Mouse (Mus musculus) CH12.LX (cell line): ENCODE measurements at regions not wholly inside any gene's neighbourhood (a gene's known extent, or its start where the extent isn't known, plus 50 kb on each side); places are given as distances from the start of the nearest gene placed in this dataset.

Experiments
- CHD2 ChIP-seq: IDR thresholded peaks from 2 replicates; pipeline ENCODE4 v1.6.1; 2011; ENCODE audit warnings: low read length, improper control_type of control experiment
- CTCF ChIP-seq, 2 experiments: IDR thresholded peaks in 1 of 2; conservative IDR thresholded peaks in 1 of 2; 2 replicates each; pipeline ENCODE4 v1.5.1; 2011 to 2012; ENCODE audit warnings: low read depth in 2 of 2, low read length in 2 of 2, improper control_type of control experiment in 1 of 2, inconsistent platforms in 1 of 2, mild to moderate bottlenecking in 1 of 2, moderate library complexity in 1 of 2
- EP300 ChIP-seq: IDR thresholded peaks from 2 replicates; pipeline ENCODE4 v1.6.1; 2011; ENCODE audit warnings: low read length, improper control_type of control experiment
- ETS1 ChIP-seq: conservative IDR thresholded peaks from 2 replicates; pipeline ENCODE4 v1.6.1; 2012; ENCODE audit warnings: low read depth, mild to moderate bottlenecking, inconsistent platforms, low read length, improper control_type of control experiment, moderate library complexity
- MYC ChIP-seq: IDR thresholded peaks from 2 replicates; pipeline ENCODE4 v1.6.1; 2011; ENCODE audit warnings: low read depth, mild to moderate bottlenecking, improper control_type of control experiment, low read length
- NELFE ChIP-seq: IDR thresholded peaks from 2 replicates; pipeline ENCODE4 v1.6.1; 2011; ENCODE audit warnings: low read depth, low read length, improper control_type of control experiment
- PAX5 ChIP-seq: IDR thresholded peaks from 2 replicates; pipeline ENCODE4 v1.6.1; 2012; ENCODE audit warnings: low read length, inconsistent platforms, mixed read lengths
- POLR2A ChIP-seq: IDR thresholded peaks from 2 replicates; pipeline ENCODE4 v1.6.1; 2011; ENCODE audit warnings: low read depth, mild to moderate bottlenecking, improper control_type of control experiment, low read length
- RAD21 ChIP-seq: IDR thresholded peaks from 2 replicates; pipeline ENCODE4 v1.6.1; 2011; ENCODE audit warnings: low read depth, mild to moderate bottlenecking, low read length, improper control_type of control experiment, moderate library complexity
- SIN3A ChIP-seq: IDR thresholded peaks from 2 replicates; pipeline ENCODE4 v1.6.1; 2012; ENCODE audit warnings: low read length, improper control_type of control experiment, inconsistent platforms
- ZC3H11A ChIP-seq: IDR thresholded peaks from 2 replicates; pipeline ENCODE4 v1.6.1; 2012; ENCODE audit warnings: low read depth, mild to moderate bottlenecking, inconsistent platforms, low read length, improper control_type of control experiment

DNA sequence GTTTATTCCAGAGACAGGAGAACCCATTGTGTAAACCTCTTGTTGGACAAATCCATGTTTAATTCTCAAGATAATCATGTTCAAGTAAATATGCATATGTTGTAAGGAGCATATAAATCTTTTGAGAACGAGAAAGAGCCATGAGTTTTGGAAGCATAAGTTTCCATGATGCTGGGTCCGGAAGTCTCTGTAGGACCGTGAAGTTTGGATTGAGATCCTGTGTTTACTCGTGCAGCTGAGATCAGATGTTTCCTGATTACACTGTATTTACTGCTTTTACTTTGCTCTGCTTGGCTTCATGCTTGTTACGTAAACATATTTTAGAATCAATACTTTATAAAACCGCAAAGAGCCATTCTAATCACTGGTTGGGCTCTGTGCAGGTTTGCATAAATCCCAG is 171.0 kb upstream of the Ugt8a start:
- TF ChIP-seq EP300 (no peak), ETS1 (no peak), RAD21 (no peak), SIN3A (no peak), CHD2 (no peak), NELFE (no peak), MYC (no peak), ZC3H11A (no peak), CTCF (conservative IDR thresholded peaks at IDR 0.05 in 1 of 2, IDR thresholded peaks at IDR 0.05 in 1 of 2; ENCODE audit: low read depth in 2 of 2, low read length in 2 of 2) (no peak), POLR2A (no peak), PAX5 (no peak)
